Mouse (Mus musculus) skeletal muscle tissue, postnatal 0 days (tissue): Measurements from ENCODE around the gene Gm11563. TPM values are rescaled to one million over a fixed set of nuclear protein-coding genes. Genes with fewer than 3 reads are reported as not detected.

Source experiments
- polyA plus RNA-seq: library from polyadenylated mRNA; unstranded; fragments of >200 nt; fragmentation: Nextera tagmentation; extraction: Ambion mirVana; gene quantifications from 2 replicates; pipeline ENCODE4 v1.2.1, GENCODE M21; 2015

Gene Gm11563
- not detected in 2 replicates for polyA plus RNA-seq

DNA sequence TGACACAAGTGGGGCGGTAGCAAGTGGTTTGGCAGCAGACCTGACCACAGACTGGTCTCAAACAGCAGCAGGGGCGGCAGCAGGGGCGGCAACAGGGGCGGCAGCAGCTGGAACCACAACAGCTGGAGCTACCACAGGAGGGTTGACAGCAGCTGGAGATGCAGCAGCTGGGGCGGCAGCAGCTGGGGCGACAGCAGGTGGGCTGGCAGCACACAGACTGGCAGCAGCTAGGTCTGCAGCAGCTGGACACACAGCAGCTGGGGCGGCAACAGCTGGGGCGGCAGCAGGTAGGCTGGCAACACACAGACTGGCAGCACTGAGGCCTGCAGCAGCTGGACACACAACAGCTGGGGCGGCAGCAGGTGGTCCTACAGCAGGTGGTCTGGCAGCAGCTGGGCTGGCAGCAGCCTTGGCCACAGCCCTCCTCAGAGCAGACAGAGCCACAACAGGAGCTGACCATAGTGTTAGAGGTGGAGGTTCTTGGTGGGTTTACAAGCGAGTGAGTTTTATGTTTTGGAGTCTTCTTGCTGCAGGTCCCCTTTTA, at the start of gene Gm11563:
TSS of gene Gm11563 (minus strand) at position 494 of the 544 bp plus-strand sequence.

GRCm38 (mm10) chr11:99690463-99690862, 31.7 kb upstream of the Gm11563 start, which contains the start of gene Gm14190:
TSS of gene Gm14190 (minus strand) at chr11:99690740.

DNA sequence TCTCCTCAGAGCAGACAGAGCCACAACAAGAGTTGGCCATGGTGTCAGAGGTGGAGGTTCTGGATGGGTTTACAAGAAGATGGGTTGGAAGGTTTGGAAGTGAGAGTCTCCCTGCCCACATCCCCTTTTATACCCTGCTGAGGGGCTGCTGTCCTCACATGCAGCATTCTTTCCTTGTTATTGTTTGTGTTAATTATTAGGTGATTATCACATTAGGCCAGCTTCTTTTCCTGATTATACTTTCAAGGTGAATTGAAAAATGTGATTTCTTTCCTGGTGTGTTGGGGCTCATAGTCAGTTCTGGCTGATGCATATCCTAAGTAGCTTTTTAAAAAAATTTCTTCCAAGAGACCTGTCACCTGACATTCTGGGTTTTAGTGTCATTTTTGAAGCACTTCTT, 7.1 kb upstream of the Gm11563 start, which contains the start of gene Krtap4-6:
TSS of gene Krtap4-6 (minus strand) at position 101 of the 400 bp plus-strand sequence.

GRCm38 (mm10) chr11:99650136-99650535, 8.6 kb downstream of the Gm11563 start, which contains the start of gene Gm11555:
TSS of gene Gm11555 (minus strand) at chr11:99650236.

GRCm38 (mm10) chr11:99643635-99644139, 15.1 kb downstream of the Gm11563 start, which contains the start of gene Krtap4-7:
TSS of gene Krtap4-7 (minus strand) at chr11:99644089.

GRCm38 (mm10) chr11:99634653-99635134, 24.1 kb downstream of the Gm11563 start, which contains the start of gene Krtap4-2:
TSS of gene Krtap4-2 (minus strand) at chr11:99635084.

GRCm38 (mm10) chr11:99628138-99628537, 30.6 kb downstream of the Gm11563 start, which contains the start of gene Krtap4-1:
TSS of gene Krtap4-1 (minus strand) at chr11:99628238.

GRCm38 (mm10) chr11:99620335-99620734, 38.4 kb downstream of the Gm11563 start, which contains the start of gene Gm11562:
TSS of gene Gm11562 (minus strand) at chr11:99620435.

DNA sequence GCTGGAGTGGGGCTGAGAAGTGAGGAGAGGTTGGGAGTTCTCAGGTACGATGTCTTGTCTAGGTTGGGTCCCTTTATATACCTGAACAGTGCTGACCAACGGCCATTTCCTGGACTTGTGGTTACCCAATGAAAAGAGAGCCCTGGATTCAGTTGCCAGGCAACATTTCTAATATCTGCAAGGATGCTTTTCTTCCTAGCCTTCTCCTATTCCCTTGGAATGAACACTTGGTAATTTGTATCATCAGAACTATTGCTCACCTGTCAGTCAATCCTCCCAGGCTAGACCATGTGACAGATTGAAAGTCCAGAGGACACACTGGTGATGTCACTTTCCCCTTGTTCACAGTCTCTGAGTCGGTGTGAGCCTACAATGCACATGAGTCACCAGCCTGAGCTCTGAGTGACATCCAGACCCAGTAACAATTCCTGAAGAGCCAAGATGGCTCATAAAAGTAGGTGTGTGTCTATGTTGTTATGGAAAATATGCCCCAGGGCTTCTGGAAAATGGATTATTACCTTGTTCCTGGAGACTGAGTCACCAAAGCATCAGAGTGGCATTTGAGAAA, 43.9 kb downstream of the Gm11563 start, which contains the start of gene Krtap2-4:
TSS of gene Krtap2-4 (minus strand) at position 51 of the 568 bp plus-strand sequence.

GRCm38 (mm10) chr11:99610089-99610488, 48.7 kb downstream of the Gm11563 start, which contains the start of gene Gm11937:
TSS of gene Gm11937 (minus strand) at chr11:99610189.

Other genes starting within 250 kb of the Gm11563 start
- 2.1 TPM in 1 of 2 replicates, not detected in the other for gene Krt12, start 236.7 kb downstream of the Gm11563 start, polyA plus RNA-seq
- gene Krt20, start 220.8 kb downstream of the Gm11563 start, polyA plus RNA-seq: 0.13 TPM in 1 of 2 replicates, not detected in the other
- 3.5 TPM in 1 of 2 replicates, not detected in the other for gene Krt23, start 165.8 kb downstream of the Gm11563 start, polyA plus RNA-seq
- gene Krt39, start 137.6 kb downstream of the Gm11563 start, polyA plus RNA-seq: not detected in 2 replicates
- not detected in 2 replicates for gene Krt40, start 115.8 kb downstream of the Gm11563 start, polyA plus RNA-seq
- not detected in 2 replicates for gene Krtap3-3, start 108.1 kb downstream of the Gm11563 start, polyA plus RNA-seq
- gene Krtap3-2, start 102.1 kb downstream of the Gm11563 start, polyA plus RNA-seq: not detected in 2 replicates
- gene Gm11939, start 99.5 kb downstream of the Gm11563 start, polyA plus RNA-seq: not detected in 2 replicates
- gene Krtap3-1, start 92.3 kb downstream of the Gm11563 start, polyA plus RNA-seq: not detected in 2 replicates
- gene Krtap1-5, start 77.9 kb downstream of the Gm11563 start, polyA plus RNA-seq: not detected in 2 replicates
- gene Krtap1-4, start 75.3 kb downstream of the Gm11563 start, polyA plus RNA-seq: not detected in 2 replicates
- gene Krtap1-3, start 67.6 kb downstream of the Gm11563 start, polyA plus RNA-seq: not detected in 2 replicates
- not detected in 2 replicates for gene Krtap9-3, start 60.9 kb downstream of the Gm11563 start, polyA plus RNA-seq
- not detected in 2 replicates for gene Gm11938, start 55.7 kb downstream of the Gm11563 start, polyA plus RNA-seq
- not detected in 2 replicates for gene Gm11937, start 48.8 kb downstream of the Gm11563 start, polyA plus RNA-seq
- gene Krtap2-4, start 44.1 kb downstream of the Gm11563 start, polyA plus RNA-seq: not detected in 2 replicates
- gene Gm11562, start 38.5 kb downstream of the Gm11563 start, polyA plus RNA-seq: not detected in 2 replicates
- gene Krtap4-1, start 30.7 kb downstream of the Gm11563 start, polyA plus RNA-seq: not detected in 2 replicates
- not detected in 2 replicates for gene Krtap4-2, start 23.9 kb downstream of the Gm11563 start, polyA plus RNA-seq
- not detected in 2 replicates for gene Krtap4-7, start 14.9 kb downstream of the Gm11563 start, polyA plus RNA-seq
- not detected in 2 replicates for gene Gm11555, start 8.7 kb downstream of the Gm11563 start, polyA plus RNA-seq
- not detected in 2 replicates for gene Krtap4-6, start 7.0 kb upstream of the Gm11563 start, polyA plus RNA-seq
- gene Gm14190, start 31.8 kb upstream of the Gm11563 start, polyA plus RNA-seq: not detected in 2 replicates
- gene Gm14180, start 75.3 kb upstream of the Gm11563 start, polyA plus RNA-seq: not detected in 2 replicates
- not detected in 2 replicates for gene Gm11595, start 114.0 kb upstream of the Gm11563 start, polyA plus RNA-seq
- not detected in 2 replicates for gene Krtap4-8, start 121.7 kb upstream of the Gm11563 start, polyA plus RNA-seq
- not detected in 2 replicates for gene Krtap4-9, start 126.2 kb upstream of the Gm11563 start, polyA plus RNA-seq
- gene Gm11596, start 134.5 kb upstream of the Gm11563 start, polyA plus RNA-seq: not detected in 2 replicates
- gene Gm11569, start 140.0 kb upstream of the Gm11563 start, polyA plus RNA-seq: not detected in 2 replicates
- not detected in 2 replicates for gene Gm11554, start 145.5 kb upstream of the Gm11563 start, polyA plus RNA-seq
- not detected in 2 replicates for gene Krtap4-13, start 150.9 kb upstream of the Gm11563 start, polyA plus RNA-seq
- gene Gm11564, start 156.7 kb upstream of the Gm11563 start, polyA plus RNA-seq: not detected in 2 replicates
- gene 2300003K06Rik, start 179.1 kb upstream of the Gm11563 start, polyA plus RNA-seq: not detected in 2 replicates
- not detected in 2 replicates for gene Krtap4-16, start 192.6 kb upstream of the Gm11563 start, polyA plus RNA-seq
- not detected in 2 replicates for gene Gm11568, start 199.0 kb upstream of the Gm11563 start, polyA plus RNA-seq
- gene Gm11559, start 205.5 kb upstream of the Gm11563 start, polyA plus RNA-seq: not detected in 2 replicates
- gene Krtap9-1, start 214.4 kb upstream of the Gm11563 start, polyA plus RNA-seq: not detected in 2 replicates
- gene Gm11567, start 220.2 kb upstream of the Gm11563 start, polyA plus RNA-seq: not detected in 2 replicates
- gene Krtap31-1, start 249.0 kb upstream of the Gm11563 start, polyA plus RNA-seq: not detected in 2 replicates